Mouse (Mus musculus): Measurements from ENCODE around the gene Cebpb.

Cebpb gene

DNA sequence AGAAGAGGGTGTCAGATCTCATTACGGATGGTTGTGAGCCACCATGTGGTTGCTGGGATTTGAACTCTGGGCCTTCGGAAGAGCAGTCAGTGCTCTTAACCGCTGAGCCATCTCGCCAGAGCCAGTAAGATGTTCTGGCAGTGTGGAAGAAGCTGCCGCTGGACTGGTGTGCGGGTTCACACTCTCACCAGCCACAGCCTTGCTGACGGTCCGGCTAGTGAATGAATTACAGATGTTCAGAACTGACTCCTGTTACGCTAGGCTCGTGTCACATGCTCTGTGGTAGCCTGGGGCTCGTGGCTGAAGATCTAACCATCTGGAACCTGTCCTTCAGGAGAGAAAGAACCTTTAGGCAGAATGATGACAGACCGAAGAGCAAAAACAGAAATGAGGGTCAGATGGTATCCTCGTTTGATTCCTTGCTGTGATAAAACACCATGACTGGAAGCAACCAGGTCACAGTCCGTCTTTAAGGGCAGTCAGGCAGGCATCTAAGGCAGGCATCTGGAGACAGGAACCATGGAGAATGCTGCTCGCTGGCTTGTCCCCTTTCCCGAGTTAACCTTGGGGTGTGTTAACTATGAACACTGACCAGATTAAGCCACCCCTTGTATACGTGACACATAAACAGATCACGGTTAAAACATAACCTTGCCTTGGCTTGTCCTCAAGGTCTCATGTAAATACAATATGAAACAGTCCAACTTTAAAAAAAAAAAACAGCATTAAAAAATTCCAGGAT, 22.6 kb upstream of the Cebpb start:
- no peak for DNase-seq

DNA sequence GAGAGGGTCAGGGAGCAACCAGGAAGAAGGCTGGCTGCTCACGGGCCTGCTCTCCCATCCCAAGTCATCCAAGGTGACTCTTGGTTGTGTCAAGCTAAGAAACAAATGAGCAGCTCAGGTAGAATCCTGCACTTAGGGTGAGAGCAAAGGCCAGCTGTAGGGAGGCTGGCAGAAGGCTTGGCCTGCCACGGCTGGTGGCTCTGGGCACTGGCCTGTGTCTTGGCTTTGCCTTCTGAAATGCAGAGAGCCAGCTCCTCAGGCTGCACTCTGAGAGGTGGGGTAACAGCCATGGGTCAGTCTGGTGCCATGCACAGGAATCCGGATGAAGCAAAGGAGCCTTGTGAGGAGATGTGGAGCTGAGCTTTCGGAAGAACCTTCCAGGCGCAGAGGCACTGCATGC, 20.3 kb upstream of the Cebpb start:
- no peak for DNase-seq

DNA sequence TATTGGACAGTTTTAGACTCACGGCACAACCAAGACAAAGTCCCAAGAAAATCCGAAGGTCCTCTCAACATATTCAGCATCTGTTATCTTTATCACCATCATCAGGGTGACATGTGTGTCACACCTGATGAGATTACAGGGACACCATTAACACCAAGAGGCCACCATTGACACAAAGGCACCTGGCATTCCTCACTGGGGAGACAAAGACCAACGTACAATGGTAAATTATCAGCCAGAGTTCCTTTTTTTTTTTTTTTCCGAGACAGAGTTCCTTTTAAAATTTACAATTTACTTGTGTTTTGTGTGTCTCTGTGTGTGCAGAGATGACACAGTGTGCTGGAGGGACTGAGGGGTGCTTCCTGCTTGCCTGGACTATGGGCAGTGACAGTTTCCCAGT, 19.3 kb upstream of the Cebpb start:
- no peak for DNase-seq

DNA sequence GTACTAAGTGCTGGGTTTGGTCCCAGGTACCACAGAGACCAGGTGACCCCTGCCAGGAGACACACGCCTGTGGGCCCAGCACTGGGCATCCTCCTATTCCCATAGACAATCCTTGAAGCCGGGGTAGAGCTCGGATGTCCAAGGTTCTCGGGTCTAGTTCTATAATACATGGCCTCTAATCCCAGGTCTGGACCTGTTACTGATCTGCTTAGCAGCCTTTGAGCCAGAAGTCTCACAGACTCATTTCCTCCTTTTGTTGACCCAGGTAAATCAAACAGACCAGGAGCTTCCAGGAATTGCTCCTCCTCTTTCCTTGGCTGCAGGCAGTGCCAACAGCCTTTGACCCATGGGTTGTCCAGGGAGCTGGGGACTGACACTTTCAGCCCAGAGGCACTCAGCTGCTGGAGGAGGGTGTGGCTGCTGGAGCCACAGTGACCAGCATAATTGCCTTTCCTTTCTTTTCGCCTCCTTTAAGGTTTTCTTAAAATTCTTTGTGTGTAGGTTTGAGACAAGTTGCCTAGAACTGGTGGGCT, 17.5 kb upstream of the Cebpb start:
- DNase-seq: no peak

DNA sequence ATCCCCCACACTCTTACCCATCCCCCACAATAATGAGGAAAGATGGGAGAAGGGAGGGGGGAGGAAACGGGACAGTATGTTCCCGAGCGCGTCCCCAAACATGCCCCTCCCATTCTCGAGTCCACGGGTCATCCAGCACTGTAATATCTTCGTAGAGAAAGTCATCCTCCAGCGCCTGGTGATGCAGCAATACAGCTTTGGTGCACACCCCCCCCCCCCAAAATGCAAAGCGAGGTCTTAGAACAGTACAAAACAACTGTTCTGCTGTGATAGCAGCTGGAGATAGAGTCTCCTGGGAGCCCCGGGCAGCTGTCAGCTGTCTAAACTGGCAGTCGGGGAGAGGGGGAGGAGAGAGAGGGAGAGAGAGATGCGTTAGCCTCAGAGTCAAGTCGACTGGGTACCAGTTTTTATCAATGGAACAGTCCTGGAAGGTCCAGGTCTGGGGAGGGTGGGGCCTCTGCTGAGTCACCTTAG, 16.5 kb upstream of the Cebpb start:
- DNase-seq: no peak

DNA sequence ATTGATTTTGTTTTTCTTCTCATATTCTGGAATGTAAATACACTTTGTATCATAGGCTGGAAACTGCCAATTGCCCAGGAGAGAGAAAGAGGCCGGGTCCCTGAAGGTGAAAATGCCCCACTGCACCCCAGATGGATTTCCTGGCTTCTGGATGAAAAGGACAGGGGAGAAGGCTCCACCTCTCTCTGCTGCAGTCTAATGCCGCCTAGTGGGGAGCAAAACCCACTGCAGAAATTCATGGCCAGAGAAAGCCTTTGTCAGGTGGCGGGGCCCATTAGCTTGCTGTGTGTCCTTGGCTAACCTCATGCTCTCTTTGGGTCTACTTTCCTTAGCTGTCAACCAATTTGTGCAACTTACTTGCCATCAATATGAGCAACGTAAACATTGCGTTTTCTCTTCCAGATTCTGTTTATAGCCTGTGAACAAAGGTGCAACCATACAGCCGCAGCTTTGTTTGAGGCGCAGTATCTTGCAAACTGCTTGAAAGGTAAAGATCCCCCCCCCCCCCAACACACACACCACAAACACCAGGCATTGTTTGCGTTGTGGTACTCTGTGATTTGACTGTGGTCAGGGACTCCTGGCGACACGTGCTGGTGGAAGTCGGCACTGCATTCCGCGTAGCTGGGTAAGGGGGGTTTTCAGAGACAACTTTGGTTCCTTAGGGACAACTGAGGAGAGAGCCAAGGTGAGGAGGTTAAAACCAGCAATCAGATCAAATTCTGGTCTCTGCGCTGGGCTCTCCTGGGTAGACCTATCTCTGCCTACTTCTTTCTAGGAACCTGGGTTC, 13.4 kb upstream of the Cebpb start:
- DNase-seq: peak; percentile 75

DNA sequence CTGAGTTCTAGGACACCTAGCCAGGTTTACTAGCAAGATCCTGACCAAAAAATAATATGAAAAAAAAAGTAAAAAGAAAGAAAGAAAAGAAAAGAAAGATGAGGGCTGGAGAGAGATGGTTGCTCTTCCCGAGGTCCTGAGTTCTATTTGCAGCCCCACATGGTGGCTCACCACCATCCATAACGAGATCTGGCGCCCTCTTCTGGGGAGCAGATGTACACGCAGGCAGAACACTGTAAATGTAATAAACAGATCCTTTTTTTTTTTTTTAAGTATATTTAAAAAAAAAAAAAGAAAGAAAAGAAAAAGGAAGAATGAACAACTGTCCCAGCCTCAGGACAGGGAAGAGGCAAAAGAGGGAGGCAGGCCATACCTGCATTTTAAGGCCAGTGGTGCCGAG, 10.1 kb upstream of the Cebpb start:
- DNase-seq: peak; percentile 74

DNA sequence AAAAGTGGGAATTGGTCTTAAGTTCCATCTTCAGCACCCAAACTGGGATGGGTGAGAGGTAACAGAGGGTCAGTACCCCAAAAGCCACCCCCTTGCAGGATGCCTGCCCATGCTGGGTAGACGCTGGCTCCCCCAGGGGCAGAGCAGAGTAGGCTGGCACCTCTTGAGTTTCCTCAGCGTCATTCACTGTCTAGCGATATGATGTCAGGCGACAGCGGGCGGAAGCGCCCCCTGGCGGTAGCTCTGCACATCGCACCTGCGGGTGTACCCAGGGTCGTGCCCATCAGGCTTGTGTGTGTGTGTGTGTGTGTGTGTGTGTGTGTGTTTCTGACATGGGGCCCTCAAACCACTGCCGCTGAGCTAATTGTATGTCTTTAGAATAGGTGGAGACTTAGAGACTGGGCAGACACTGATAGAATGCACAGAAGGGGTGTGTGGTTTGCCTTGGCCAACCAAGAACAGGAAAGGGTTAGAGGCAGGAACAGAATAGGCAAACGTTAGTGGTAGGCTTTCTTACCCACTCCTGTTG, 8.7 kb upstream of the Cebpb start:
- peak; percentile 96 for DNase-seq

DNA sequence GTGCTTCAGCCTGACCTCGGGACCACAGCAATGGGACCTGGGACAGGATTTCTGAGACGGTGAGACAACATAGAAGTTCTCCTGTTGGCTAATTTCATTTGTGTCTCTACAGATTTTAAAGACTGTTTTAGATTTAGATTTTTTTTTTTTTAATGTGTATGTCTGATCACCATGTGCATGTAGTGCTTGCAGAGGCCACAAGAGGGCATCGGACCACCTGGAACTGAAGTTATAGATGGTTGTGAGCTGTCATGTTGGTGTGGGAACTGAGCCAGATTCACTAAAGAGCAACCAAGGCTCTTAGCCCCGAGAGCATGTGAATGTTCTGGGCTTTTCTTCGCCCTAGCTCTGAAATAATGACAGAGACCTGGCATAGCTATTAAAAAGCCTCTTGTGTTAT, 8.1 kb upstream of the Cebpb start:
- DNase-seq: peak; percentile 87

DNA sequence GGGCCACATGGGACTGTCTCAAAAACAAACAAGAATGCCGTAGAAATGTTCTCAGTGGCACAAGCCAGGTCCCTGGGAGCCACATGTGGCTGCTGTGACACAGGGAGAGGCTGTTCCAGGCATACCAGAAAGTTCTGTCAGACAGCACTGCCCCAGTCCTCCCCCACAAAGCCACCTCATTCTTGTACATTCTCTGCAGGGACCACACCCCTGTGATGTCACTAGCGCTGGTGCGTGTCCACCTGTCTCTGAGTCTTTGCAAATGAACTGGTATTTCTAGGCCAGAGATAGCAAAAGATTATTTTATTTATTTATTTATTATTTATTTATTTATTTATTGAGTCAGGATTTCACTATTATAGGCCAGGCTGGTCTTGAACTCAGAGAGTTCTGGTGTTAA, 5.0 kb upstream of the Cebpb start:
- DNase-seq: no peak

DNA sequence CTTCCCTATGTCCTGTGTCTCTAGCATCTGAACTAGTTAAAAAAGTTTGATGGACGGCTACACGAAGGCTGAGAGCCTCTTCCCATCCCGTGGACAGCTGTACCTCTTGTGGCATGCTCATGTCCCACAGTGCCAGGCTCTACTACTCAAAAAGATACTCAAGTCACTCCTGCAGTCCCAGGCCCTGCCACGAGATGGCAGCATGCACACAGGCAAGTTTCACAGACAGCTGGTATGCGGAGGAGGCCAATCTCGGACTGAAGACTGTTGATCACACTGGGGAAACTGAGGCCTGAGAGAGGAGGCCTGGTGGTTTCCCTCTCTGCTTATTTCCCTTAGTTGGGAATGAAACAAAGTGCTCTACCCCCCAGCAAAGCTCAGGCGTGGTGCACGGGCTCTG, 3.6 kb upstream of the Cebpb start:
- DNase-seq: peak; percentile 96

DNA sequence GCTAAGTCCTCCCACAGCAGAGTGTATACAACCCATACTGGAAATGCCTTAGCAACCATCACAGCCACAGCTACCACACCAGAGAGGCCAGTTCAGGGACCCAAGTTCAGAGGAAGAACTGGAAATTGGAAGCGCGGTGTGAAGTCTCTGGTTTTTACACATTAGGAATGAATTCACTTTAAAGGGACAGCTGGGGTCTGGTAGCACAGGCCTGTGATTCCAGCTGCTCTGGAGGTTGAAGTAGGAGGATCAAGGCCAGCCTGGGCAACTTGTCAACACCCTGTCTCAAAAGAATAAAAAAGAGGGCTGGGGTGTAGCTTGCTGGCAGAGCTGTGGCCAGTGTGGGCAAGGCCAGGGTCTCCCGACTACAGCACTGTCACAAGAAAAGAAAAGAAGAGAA, 2.9 kb upstream of the Cebpb start:
- no peak for DNase-seq

DNA sequence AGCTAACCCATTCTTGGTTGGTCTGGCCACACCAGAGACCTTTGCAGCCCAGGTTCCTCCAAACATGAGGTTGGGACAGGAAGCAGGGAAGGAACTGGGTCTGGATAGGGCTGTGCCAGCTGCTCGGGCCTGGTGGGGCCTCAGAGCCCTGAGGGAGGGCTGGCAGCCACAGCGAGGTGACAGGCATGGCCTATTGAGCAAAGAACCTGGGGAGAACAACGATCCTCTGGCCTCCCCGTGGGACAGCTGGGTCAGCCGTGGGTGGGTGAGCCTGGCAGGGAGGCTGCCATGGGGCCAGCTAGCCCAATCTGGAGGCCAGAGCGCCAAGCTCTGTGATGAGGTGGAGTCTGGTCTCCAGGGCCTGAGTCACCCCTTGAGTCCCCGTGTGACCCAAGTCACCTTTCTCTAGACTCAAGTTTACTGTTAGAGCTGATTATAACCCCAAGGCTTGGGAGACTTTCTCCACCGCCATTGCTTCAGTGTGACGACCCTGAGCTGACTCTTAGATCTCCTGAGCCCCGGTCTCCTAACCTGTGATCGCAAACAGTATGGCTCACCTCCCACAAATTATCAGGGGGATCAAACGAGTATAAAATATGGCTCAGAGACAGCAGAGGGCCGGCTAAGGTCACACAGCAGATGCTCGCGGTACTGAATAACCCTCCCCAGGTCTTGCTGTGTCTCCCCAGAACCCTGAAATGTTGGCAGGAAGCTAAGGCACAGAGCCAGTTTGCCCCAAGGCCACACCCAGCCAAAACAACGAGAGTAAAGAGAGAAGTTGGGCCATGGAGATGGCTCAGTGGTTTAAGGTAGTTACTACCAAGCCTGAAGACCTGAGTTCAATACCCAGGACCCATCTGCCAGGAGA, 2.1 kb upstream of the Cebpb start:
- DNase-seq: no peak

DNA sequence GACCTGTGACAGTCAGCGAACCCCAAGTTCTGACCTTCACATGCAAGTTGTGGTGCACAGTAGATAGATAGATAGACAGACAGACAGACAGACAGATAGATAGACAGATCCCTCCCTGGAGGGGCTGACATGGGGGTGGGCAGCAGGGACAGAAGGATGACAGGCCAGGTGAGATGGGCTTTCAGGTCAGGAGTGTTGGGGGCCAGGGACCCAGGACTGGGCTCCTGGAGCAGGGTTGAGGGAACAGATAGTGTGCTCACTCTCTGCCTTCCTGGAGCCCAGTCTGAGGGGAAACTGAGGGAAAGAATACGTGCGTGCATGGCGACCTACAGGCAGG, 1.5 kb upstream of the Cebpb start:
- no peak for DNase-seq

DNA sequence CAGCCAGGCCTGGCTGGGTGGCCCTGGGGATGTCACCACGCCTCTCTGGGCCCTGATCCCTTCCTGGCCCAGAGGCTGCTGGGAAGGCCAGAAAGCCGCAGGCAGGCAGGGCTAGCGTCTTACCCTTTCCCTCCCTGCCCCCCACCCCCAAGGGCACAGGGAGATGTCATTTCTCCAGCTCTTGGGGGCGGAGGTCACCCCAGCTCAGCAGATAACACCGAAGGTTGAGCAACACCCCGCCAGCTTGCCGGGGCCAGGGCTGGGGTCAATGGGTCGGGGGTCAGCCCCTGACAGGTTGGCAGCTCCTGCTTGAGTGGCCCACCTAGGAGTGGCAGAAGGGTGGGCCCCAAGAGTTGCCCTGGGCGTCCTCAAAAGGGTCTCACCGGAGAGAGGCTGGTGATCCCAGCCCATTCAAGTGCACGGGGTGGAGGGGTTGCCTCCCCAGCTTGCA, 1.0 kb upstream of the Cebpb start:
- DNase-seq: no peak

DNA sequence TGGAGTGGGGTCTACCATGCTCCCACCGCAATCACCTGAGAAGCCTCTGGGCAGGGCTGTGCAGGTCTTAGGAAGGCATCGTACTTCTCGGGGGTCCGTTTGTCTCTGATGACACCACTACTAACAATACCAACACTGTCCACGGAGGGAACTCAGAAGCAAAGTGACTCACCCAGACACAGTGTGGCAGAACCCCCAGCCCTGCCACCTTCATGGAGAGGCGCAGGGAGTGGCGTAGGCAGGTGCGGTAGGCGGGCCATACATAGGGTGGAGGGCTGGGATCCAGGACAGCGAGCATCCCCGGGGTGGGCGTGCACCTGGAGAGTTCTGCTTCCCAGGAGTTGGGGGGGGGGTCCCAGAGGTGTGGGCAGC, 603 bp upstream of the Cebpb start:
- DNase-seq: no peak

DNA sequence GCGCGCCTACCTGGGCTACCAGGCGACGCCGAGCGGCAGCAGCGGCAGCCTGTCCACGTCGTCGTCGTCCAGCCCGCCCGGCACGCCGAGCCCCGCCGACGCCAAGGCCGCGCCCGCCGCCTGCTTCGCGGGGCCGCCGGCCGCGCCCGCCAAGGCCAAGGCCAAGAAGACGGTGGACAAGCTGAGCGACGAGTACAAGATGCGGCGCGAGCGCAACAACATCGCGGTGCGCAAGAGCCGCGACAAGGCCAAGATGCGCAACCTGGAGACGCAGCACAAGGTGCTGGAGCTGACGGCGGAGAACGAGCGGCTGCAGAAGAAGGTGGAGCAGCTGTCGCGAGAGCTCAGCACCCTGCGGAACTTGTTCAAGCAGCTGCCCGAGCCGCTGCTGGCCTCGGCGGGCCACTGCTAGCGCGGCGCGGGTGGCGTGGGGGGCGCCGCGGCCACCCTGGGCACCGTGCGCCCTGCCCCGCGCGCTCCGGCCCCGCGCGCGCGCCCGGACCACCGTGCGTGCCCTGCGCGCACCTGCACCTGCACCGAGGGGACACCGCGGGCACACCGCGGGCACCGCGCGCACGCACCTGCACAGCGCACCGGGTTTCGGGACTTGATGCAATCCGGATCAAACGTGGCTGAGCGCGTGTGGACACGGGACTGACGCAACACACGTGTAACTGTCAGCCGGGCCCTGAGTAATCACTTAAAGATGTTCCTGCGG, 945 bp downstream of the Cebpb start, which contains the start of gene Tmem189:
Gene Tmem189, minus strand, starts transcription at position 322 of the 718 bp plus-strand sequence.
- DNase-seq: peak; percentile 76

DNA sequence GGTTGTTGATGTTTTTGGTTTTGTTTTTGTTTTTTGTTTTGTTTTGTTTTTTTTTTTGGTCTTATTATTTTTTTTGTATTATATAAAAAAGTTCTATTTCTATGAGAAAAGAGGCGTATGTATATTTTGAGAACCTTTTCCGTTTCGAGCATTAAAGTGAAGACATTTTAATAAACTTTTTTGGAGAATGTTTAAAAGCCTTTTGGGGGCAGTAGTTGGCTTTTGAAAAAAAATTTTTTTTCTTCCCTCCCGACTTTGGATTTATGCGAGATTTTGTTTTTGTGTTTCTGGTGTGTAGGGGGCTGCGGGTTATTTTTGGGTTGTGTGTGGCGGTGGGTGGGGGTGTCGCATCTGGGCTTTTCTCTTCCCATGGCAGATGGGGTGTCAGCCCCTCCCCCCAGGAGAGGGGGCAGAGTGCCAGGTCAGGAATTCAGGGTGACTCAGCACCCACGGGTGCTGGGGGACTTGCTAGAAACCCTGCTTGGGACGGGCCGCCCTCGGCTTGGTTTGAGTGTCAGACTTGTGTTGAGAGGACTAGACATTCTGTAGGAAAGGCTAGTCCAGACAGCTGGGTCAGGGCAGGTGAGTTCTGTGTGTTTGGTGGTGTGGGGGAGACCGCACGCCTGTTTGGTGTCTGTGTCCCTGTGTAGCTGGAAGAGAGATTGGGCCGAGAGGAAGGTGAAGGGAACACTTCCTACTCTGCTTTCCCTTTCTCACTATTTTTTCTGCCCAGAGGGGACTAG, 1.7 kb downstream of the Cebpb start:
- peak; percentile 52 for DNase-seq

DNA sequence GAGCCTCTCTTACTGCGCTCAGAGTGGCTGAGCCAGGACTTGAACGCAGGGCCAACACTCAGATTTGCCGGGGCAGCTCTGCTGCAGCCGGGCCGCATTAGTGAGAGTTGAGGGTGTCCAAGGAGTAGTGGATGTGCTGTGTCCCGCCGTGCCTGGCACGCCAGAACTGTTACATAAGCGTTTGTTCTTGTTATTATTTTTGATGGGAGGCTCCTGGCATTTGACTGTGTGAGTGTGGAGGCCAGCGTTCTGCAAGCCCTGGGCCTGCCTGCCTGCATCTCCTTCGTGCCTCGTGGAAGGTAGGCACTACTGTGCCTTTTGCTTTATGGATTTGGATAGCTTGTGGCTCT, 2.2 kb downstream of the Cebpb start:
- DNase-seq: no peak

DNA sequence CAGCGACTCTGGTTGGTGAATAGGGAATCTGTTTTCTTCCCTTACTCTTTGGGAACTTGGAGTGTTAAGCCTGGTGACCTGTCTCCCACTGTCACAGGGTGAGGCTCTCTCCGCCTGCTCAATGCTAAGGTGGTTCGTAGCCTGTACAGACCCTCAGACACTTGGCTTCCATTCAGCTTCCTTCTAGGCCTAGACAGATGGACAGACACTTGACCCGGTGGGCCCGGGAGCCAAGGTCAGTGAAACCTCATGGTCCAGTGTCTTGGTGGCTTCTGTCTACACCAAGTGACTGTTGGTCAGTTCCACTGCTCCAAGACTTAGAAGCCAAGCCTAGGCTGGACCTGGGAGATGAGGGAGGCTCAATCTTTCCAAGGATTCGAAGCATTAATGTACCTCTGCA, 2.7 kb downstream of the Cebpb start:
- no peak for DNase-seq

DNA sequence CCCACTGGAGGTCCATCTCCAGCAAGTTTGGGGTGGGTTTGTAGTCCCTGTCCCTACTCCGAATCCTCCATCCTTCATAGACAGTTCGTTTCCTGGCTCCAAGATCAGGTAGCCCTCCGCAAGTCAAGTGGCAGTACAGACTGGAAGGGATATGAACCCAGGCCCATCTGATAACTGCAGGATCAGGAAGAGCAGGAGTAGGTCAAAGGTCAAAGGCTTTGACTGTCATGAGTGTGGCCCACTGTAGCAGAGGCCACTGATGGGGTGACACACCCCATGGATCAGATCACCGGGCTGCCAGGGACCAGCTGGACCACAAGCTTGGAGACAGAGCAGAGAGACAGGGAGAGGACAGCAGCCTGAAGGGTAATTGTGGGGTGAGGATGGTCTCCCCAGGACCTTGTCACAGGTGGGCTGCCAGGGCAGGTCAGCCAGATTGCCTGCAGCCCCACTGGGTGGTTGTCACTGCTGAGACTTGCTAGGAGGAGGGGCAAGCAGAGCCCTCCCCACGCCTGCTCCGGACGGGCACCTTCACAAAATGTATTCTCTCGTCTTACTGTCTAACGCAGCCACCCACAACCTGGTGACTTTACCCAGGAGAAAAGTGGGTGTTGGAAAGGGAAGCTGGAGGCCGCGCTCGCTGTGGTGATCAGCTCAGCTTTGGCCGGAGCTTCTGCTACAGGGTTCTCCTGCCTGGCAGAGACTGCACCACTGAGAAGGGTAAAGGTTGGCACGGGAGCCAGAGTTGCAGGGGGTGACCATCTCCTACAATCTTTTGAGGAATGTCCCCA, 3.4 kb downstream of the Cebpb start:
- DNase-seq: no peak
